Mouse (Mus musculus) CH12.LX (cell line): ENCODE data around the gene Per1.

Source experiments
- CTCF ChIP-seq, 2 experiments: IDR thresholded peaks in 1 of 2; conservative IDR thresholded peaks in 1 of 2; 2 replicates each; pipeline ENCODE4 v1.5.1; 2011 to 2012; ENCODE audit warnings: low read depth in 2 of 2, low read length in 2 of 2, improper control_type of control experiment in 1 of 2, inconsistent platforms in 1 of 2, mild to moderate bottlenecking in 1 of 2, moderate library complexity in 1 of 2
- ELF1 ChIP-seq: IDR thresholded peaks from 2 replicates; pipeline ENCODE4 v1.6.1; 2014; ENCODE audit warnings: low read depth, mild to moderate bottlenecking, inconsistent platforms, low read length, improper control_type of control experiment
- POLR2A ChIP-seq: IDR thresholded peaks from 2 replicates; pipeline ENCODE4 v1.6.1; 2011; ENCODE audit warnings: low read depth, mild to moderate bottlenecking, improper control_type of control experiment, low read length

- no peak for TF ChIP-seq ELF1
- no peak for TF ChIP-seq CTCF (conservative IDR thresholded peaks at IDR 0.05 in 1 of 2, IDR thresholded peaks at IDR 0.05 in 1 of 2; ENCODE audit: low read depth in 2 of 2, low read length in 2 of 2)
- no peak for TF ChIP-seq POLR2A
Observed at GRCm38 (mm10) chr11:69047592-69047991, 47.4 kb upstream of the Per1 start.
